Mouse (Mus musculus) cerebellum, adult 2 months (tissue): ENCODE measurements around the gene Cyp2g1.

Source experiments
- CTCF ChIP-seq: fragments of 200-500 bp; IDR thresholded peaks from 2 replicates; pipeline ENCODE4 v1.5.1; 2011; ENCODE audit warnings: low read depth, mild to moderate bottlenecking, control low read depth, low read length, moderate library complexity, borderline replicate concordance; ENCODE audit not compliant: insufficient read depth
- POLR2A ChIP-seq: fragments of 200-500 bp; IDR thresholded peaks from 2 replicates; pipeline ENCODE4 v1.6.1; 2011; ENCODE audit warnings: low read length, control low read depth, borderline replicate concordance; ENCODE audit not compliant: insufficient read depth

DNA sequence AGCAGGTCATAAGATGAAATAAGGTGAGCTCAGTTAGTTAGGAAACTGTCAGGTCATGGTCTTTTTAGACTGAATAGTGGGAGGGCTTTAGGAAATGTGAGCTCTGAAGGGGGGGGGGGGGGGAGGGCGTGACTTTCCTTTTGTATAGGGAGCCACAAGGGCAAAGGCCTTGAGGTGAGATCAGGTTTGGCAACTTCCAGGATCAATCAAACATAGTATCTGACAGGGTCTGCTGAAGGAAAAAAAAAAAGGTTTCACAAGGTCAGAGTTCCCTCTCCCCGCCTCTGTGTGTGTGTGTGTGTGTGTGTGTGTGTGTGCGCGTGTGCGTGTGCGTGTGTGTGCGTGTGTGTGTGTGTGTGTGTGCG lies 26.9 kb upstream of the Cyp2g1 start:
- TF ChIP-seq CTCF, result no peak
- no peak for TF ChIP-seq POLR2A
